Mouse (Mus musculus) C2C12 (cell line): ENCODE data around the gene Crb1.

Experiments used
- CEBPB ChIP-seq: IDR thresholded peaks from one replicate; pipeline ENCODE4 v1.6.1; 2011; ENCODE audit warnings: low read depth, mild to moderate bottlenecking, control low read depth, moderate library complexity
- CTCF ChIP-seq: IDR thresholded peaks from one replicate; pipeline ENCODE4 v1.5.1; 2011; ENCODE audit not compliant: control insufficient read depth, insufficient read depth, insufficient read length
- FOSL1 ChIP-seq: IDR thresholded peaks from one replicate; pipeline ENCODE4 v1.8.0; 2011; ENCODE audit warnings: mild to moderate bottlenecking, low read length; ENCODE audit not compliant: poor library complexity, insufficient read depth, severe bottlenecking
- MAX ChIP-seq: IDR thresholded peaks from one replicate; pipeline ENCODE4 v1.6.1; 2011; ENCODE audit warnings: mild to moderate bottlenecking, control low read depth
- MYOD1 ChIP-seq: IDR thresholded peaks from one replicate; pipeline ENCODE4 v1.6.1; 2011; ENCODE audit warnings: low read depth; ENCODE audit not compliant: control insufficient read depth, insufficient read length
- MYOG ChIP-seq: IDR thresholded peaks from one replicate; pipeline ENCODE4 v1.6.1; 2011; ENCODE audit not compliant: control insufficient read depth, insufficient read length; ENCODE audit errors: extremely low read depth
- USF1 ChIP-seq: IDR thresholded peaks from one replicate; pipeline ENCODE4 v1.6.1; 2011; ENCODE audit warnings: low read depth, mild to moderate bottlenecking, control low read depth, moderate library complexity

- TF ChIP-seq CTCF (no peak), MAX (no peak), MYOD1 (no peak), USF1 (no peak), MYOG (no peak), CEBPB (no peak), FOSL1 (no peak)
Measured at GRCm38 (mm10) chr1:139162814-139163213, 214.1 kb downstream of the Crb1 start.
